Mouse (Mus musculus) limb, embryonic 14.5 days (tissue): ENCODE results near the gene Masp2. TPM values are rescaled to one million over a fixed set of nuclear protein-coding genes. Genes with fewer than 3 reads are reported as not detected.

ENCODE experiments used
- ATAC-seq: fragments of 200-750 bp; cut with Nextera tagmentation; 2 replicates; pipeline ENCODE4 v1.8.0; 2017; ENCODE audit warnings: low read depth, moderate number of reproducible peaks, moderate TSS enrichment; ENCODE audit not compliant: low FRiP score
- DNase-seq: peaks from one replicate; pipeline ENCODE4 v3.0.0-alpha.2; 2015; ENCODE audit warnings: low spot score
- H3K27ac ChIP-seq: fragments of 300-500 bp; sonication (generic); replicated peaks from 2 replicates; pipeline ENCODE4 v1.5.1; 2014; ENCODE audit warnings: low read depth, mild to moderate bottlenecking, low read length, moderate library complexity, mixed read lengths
- H3K27me3 ChIP-seq: fragments of 300-500 bp; sonication (generic); 2 replicates; pipeline ENCODE4 v1.6.1; 2014; ENCODE audit warnings: low read length, mixed read lengths; ENCODE audit not compliant: control insufficient read depth, insufficient read depth
- H3K36me3 ChIP-seq: fragments of 300-500 bp; sonication (generic); 2 replicates; pipeline ENCODE4 v1.6.1; 2014; ENCODE audit warnings: mild to moderate bottlenecking, low read length, moderate library complexity, mixed read lengths; ENCODE audit not compliant: control insufficient read depth, insufficient read depth
- H3K4me1 ChIP-seq: fragments of 300-500 bp; sonication (generic); 2 replicates; pipeline ENCODE4 v1.6.1; 2014; ENCODE audit warnings: antibody characterized with exemption, low read length, mixed read lengths; ENCODE audit not compliant: control insufficient read depth, insufficient read depth
- H3K4me2 ChIP-seq: fragments of 300-500 bp; sonication (generic); replicated peaks from 2 replicates; pipeline ENCODE4 v1.6.1; 2014; ENCODE audit warnings: low read depth, mild to moderate bottlenecking, low read length, moderate library complexity; ENCODE audit not compliant: severe bottlenecking
- H3K4me3 ChIP-seq: fragments of 300-500 bp; sonication (generic); replicated peaks from 2 replicates; pipeline ENCODE4 v1.5.1; 2014; ENCODE audit warnings: low read length
- H3K9ac ChIP-seq: fragments of 300-500 bp; sonication (generic); 2 replicates; pipeline ENCODE4 v1.6.1; 2014; ENCODE audit warnings: mild to moderate bottlenecking, low read depth, low read length, moderate library complexity; ENCODE audit not compliant: severe bottlenecking
- H3K9me3 ChIP-seq: fragments of 300-500 bp; sonication (generic); 2 replicates; pipeline ENCODE4 v1.6.1; 2016; ENCODE audit warnings: low read length; ENCODE audit not compliant: control insufficient read depth
- POLR2A ChIP-seq: fragments of 200-500 bp; IDR thresholded peaks from 2 replicates; pipeline ENCODE4 v1.8.0; 2012; ENCODE audit warnings: inconsistent platforms, mild to moderate bottlenecking, moderate library complexity, borderline replicate concordance; ENCODE audit not compliant: insufficient read depth, insufficient read length; ENCODE audit errors: extremely low read depth
- WGBS: fragments of 180-500 bp; shearing (Covaris S2); extraction: QIAGEN DNeasy Blood & Tissue Kit; methylation state at CpG from one replicate; pipeline ENCODE4 v1.1.7; 2014; 5-methylcytosine and 5-hydroxymethylcytosine counted together
- polyA plus RNA-seq, 2 experiments: library from polyadenylated mRNA; depleted of rRNA in 1 of 2; stranded (reverse) in 1 of 2; unstranded in 1 of 2; fragments of >200 nt; fragmentation: Nextera tagmentation in 1 of 2; extraction: Ambion mirVana in 1 of 2; gene quantifications; 2 replicates each; pipeline versions ENCODE4 v1.2.1 to v1.2.3; 2012 to 2014

The Masp2 gene
- polyA plus RNA-seq, 2 experiments = 1.5 TPM; not detected in 1

- Histone ChIP-seq H3K27me3 (no peaks in the 10 kb centered on the region), H3K4me1 (no peaks in the 10 kb centered on the region), H3K9ac (no peak overlapping the region), H3K4me2 (no peak overlapping the region), H3K9me3 (no peaks in the 10 kb centered on the region), H3K36me3 (no peaks in the 10 kb centered on the region), H3K4me3 (no peak overlapping the region), H3K27ac (no peak overlapping the region)
- DNase-seq (no peak), ATAC-seq (no peak)
- TF ChIP-seq POLR2A = no peak
- 33% methylated on average over 15 of the region's 15 CpGs for WGBS
Measured at GRCm38 (mm10) chr4:148656691-148657258, 54.4 kb downstream of the Masp2 start.

- 81% methylated on average over 13 of the region's 13 CpGs for WGBS
- no peak overlapping the region for H3K27ac ChIP-seq
Measured at GRCm38 (mm10) chr4:148657776-148658175, 55.4 kb downstream of the Masp2 start.

GRCm38 (mm10) chr4:148660174-148660573 lies 57.8 kb downstream of the Masp2 start:
- WGBS = 31% methylated on average over 3 of the region's 3 CpGs
- H3K4me2 ChIP-seq = no peak overlapping the region
- H3K9me3 ChIP-seq = no peaks in the 10 kb centered on the region
- no peaks in the 10 kb centered on the region for H3K4me1 ChIP-seq
- H3K4me3 ChIP-seq = no peak overlapping the region
- H3K36me3 ChIP-seq = no peaks in the 10 kb centered on the region
- H3K27me3 ChIP-seq = 0 out of 2 replicates have a peak, but pooled peaks cover 4% of the 10 kb centered on the region
- no peak for TF ChIP-seq POLR2A
- no peak overlapping the region for H3K27ac ChIP-seq
- no peak for ATAC-seq
- H3K9ac ChIP-seq = no peak overlapping the region; the same call in 1 of the 2 replicates
- DNase-seq = no peak

More at GRCm38 (mm10) chr4:148657776-148658175, 55.4 kb downstream of the Masp2 start:
- Histone ChIP-seq H3K9me3 (no peaks in the 10 kb centered on the region), H3K4me3 (no peak overlapping the region), H3K4me1 (no peaks in the 10 kb centered on the region), H3K36me3 (no peaks in the 10 kb centered on the region), H3K4me2 (no peak overlapping the region), H3K9ac (no peak overlapping the region), H3K27me3 (0 out of 2 replicates have a peak, but pooled peaks cover 4% of the 10 kb centered on the region)
- no peak for ATAC-seq
- no peak for TF ChIP-seq POLR2A
- DNase-seq = no peak

GRCm38 (mm10) chr4:148662168-148662965 lies 60.0 kb downstream of the Masp2 start:
- 22% methylated on average over 21 of the region's 21 CpGs for WGBS
- TF ChIP-seq POLR2A = no peak
- Histone ChIP-seq H3K9me3 (no peaks in the 10 kb centered on the region), H3K27ac (no peak overlapping the region), H3K27me3 (0 out of 2 replicates have a peak, but pooled peaks cover 4% of the 10 kb centered on the region), H3K4me2 (peak overlapping the region; percentile 35), H3K36me3 (no peaks in the 10 kb centered on the region), H3K4me1 (no peaks in the 10 kb centered on the region), H3K9ac (no peak overlapping the region), H3K4me3 (no peak overlapping the region)
- DNase-seq = peak; percentile 71
- no peak for ATAC-seq

GRCm38 (mm10) chr4:148663326-148663725 lies 61.0 kb downstream of the Masp2 start:
- H3K27ac ChIP-seq = no peak overlapping the region
- H3K36me3 ChIP-seq = no peaks in the 10 kb centered on the region
- no peaks in the 10 kb centered on the region for H3K4me1 ChIP-seq
- DNase-seq = no peak
- no peak overlapping the region for H3K4me2 ChIP-seq
- no peak overlapping the region for H3K9ac ChIP-seq
- H3K4me3 ChIP-seq = no peak overlapping the region
- H3K27me3 ChIP-seq = 0 out of 2 replicates have a peak, but pooled peaks cover 4% of the 10 kb centered on the region
- no peaks in the 10 kb centered on the region for H3K9me3 ChIP-seq
- no peak for TF ChIP-seq POLR2A
- no peak for ATAC-seq
- 71% methylated on average over 7 of the region's 7 CpGs for WGBS
